Mouse (Mus musculus) CH12.LX (cell line): Measurements from ENCODE around the gene Uqcr10. TPM values are rescaled to one million over a fixed set of nuclear protein-coding genes. Genes with fewer than 3 reads are reported as not detected.

ENCODE experiments used
- DNase-seq: peaks from one replicate; pipeline ENCODE4 v3.0.0-alpha.2; 2013; ENCODE audit errors: extremely low read depth
- H3K27ac ChIP-seq: 2 replicates; pipeline ENCODE4 v1.5.1; 2012; ENCODE audit warnings: low read depth, mild to moderate bottlenecking, control low read depth, moderate library complexity; ENCODE audit not compliant: insufficient read depth
- H3K27me3 ChIP-seq: replicated peaks from 2 replicates; pipeline ENCODE3; 2012; ENCODE audit warnings: inconsistent platforms
- H3K36me3 ChIP-seq, 2 experiments: replicated peaks in 1 of 2; 2 replicates each; pipeline versions ENCODE3 to v1.6.1; 2012; ENCODE audit warnings: inconsistent platforms in 1 of 2, low read length in 1 of 2, mild to moderate bottlenecking in 1 of 2, mixed read lengths in 1 of 2, moderate library complexity in 1 of 2; ENCODE audit not compliant: control insufficient read depth in 1 of 2, insufficient read depth in 1 of 2
- H3K4me1 ChIP-seq, 2 experiments: 2 replicates each; pipeline ENCODE4 v1.6.1; 2012; ENCODE audit warnings: inconsistent platforms in 1 of 2, moderate library complexity in 1 of 2; ENCODE audit not compliant: insufficient read depth in 2 of 2, control insufficient read depth in 1 of 2
- H3K4me2 ChIP-seq: 2 replicates; pipeline ENCODE4 v1.6.1; 2012; ENCODE audit warnings: low read depth, mild to moderate bottlenecking, control low read depth; ENCODE audit not compliant: poor library complexity, insufficient read depth, severe bottlenecking
- H3K4me3 ChIP-seq, 3 experiments: fragments of 150-350 bp in 1 of 3; sonication (generic) in 1 of 3; replicated peaks in 1 of 3; 2 replicates each; pipeline versions ENCODE3 to v1.5.1; 2011 to 2012; ENCODE audit warnings: low read depth in 2 of 3, low read length in 2 of 3, mild to moderate bottlenecking in 2 of 3, moderate library complexity in 2 of 3, control low read depth in 1 of 3, improper control_type of control experiment in 1 of 3, inconsistent platforms in 1 of 3, mixed read lengths in 1 of 3; ENCODE audit not compliant: poor library complexity in 1 of 3
- H3K79me2 ChIP-seq: replicated peaks from 2 replicates; pipeline ENCODE4 v1.6.1; 2012; ENCODE audit warnings: mild to moderate bottlenecking, moderate library complexity; ENCODE audit not compliant: control insufficient read depth, poor library complexity, insufficient read depth, severe bottlenecking; ENCODE audit errors: extremely low read depth
- H3K9ac ChIP-seq: 2 replicates; pipeline ENCODE4 v1.6.1; 2012; ENCODE audit warnings: low read depth, mild to moderate bottlenecking, control low read depth, moderate library complexity; ENCODE audit not compliant: insufficient read depth
- H3K9me3 ChIP-seq: replicated peaks from 2 replicates; pipeline ENCODE3; 2012; ENCODE audit warnings: low read length, inconsistent platforms, mixed read lengths
- BHLHE40 ChIP-seq: IDR thresholded peaks from 2 replicates; pipeline ENCODE4 v1.6.1; 2011; ENCODE audit warnings: mild to moderate bottlenecking, low read depth, low read length, improper control_type of control experiment
- CHD2 ChIP-seq: IDR thresholded peaks from 2 replicates; pipeline ENCODE4 v1.6.1; 2011; ENCODE audit warnings: low read length, improper control_type of control experiment
- CTCF ChIP-seq, 2 experiments: IDR thresholded peaks in 1 of 2; conservative IDR thresholded peaks in 1 of 2; 2 replicates each; pipeline ENCODE4 v1.5.1; 2011 to 2012; ENCODE audit warnings: low read depth in 2 of 2, low read length in 2 of 2, improper control_type of control experiment in 1 of 2, inconsistent platforms in 1 of 2, mild to moderate bottlenecking in 1 of 2, moderate library complexity in 1 of 2
- ETS1 ChIP-seq: conservative IDR thresholded peaks from 2 replicates; pipeline ENCODE4 v1.6.1; 2012; ENCODE audit warnings: low read depth, mild to moderate bottlenecking, inconsistent platforms, low read length, improper control_type of control experiment, moderate library complexity
- HCFC1 ChIP-seq: IDR thresholded peaks from 2 replicates; pipeline ENCODE4 v1.6.1; 2012; ENCODE audit warnings: low read depth, mild to moderate bottlenecking, inconsistent platforms, low read length, improper control_type of control experiment
- IRF4 ChIP-seq: IDR thresholded peaks from 2 replicates; pipeline ENCODE4 v1.6.1; 2014; ENCODE audit warnings: low read depth, mild to moderate bottlenecking, inconsistent platforms, low read length, improper control_type of control experiment
- JUN ChIP-seq: IDR thresholded peaks from 2 replicates; pipeline ENCODE4 v1.6.1; 2011; ENCODE audit warnings: low read depth, mild to moderate bottlenecking, low read length, improper control_type of control experiment, moderate library complexity; ENCODE audit not compliant: insufficient read depth
- JUND ChIP-seq: conservative IDR thresholded peaks from 2 replicates; pipeline ENCODE4 v1.6.1; 2011; ENCODE audit warnings: low read depth, low read length, improper control_type of control experiment
- KAT2A ChIP-seq: IDR thresholded peaks from 2 replicates; pipeline ENCODE4 v1.6.1; 2012; ENCODE audit warnings: low read length, improper control_type of control experiment, inconsistent platforms; ENCODE audit not compliant: insufficient replicate concordance
- MAX ChIP-seq: IDR thresholded peaks from 2 replicates; pipeline ENCODE4 v1.6.1; 2011; ENCODE audit warnings: low read length, improper control_type of control experiment
- MAZ ChIP-seq: IDR thresholded peaks from 2 replicates; pipeline ENCODE4 v1.6.1; 2012; ENCODE audit warnings: low read depth, mild to moderate bottlenecking, inconsistent platforms, low read length, improper control_type of control experiment, moderate library complexity
- MEF2A ChIP-seq: IDR thresholded peaks from 2 replicates; pipeline ENCODE4 v1.6.1; 2014; ENCODE audit warnings: low read depth, mild to moderate bottlenecking, inconsistent platforms, low read length, improper control_type of control experiment, borderline replicate concordance
- MXI1 ChIP-seq: IDR thresholded peaks from 2 replicates; pipeline ENCODE4 v1.6.1; 2011; ENCODE audit warnings: mild to moderate bottlenecking, low read depth, low read length, improper control_type of control experiment
- MYC ChIP-seq: IDR thresholded peaks from 2 replicates; pipeline ENCODE4 v1.6.1; 2011; ENCODE audit warnings: low read depth, mild to moderate bottlenecking, improper control_type of control experiment, low read length
- NRF1 ChIP-seq: IDR thresholded peaks from 2 replicates; pipeline ENCODE4 v1.6.1; 2014; ENCODE audit warnings: low read depth, mild to moderate bottlenecking, inconsistent platforms, low read length, improper control_type of control experiment, moderate library complexity
- PAX5 ChIP-seq: IDR thresholded peaks from 2 replicates; pipeline ENCODE4 v1.6.1; 2012; ENCODE audit warnings: low read length, inconsistent platforms, mixed read lengths
- POLR2A ChIP-seq: IDR thresholded peaks from 2 replicates; pipeline ENCODE4 v1.6.1; 2011; ENCODE audit warnings: low read depth, mild to moderate bottlenecking, improper control_type of control experiment, low read length
- POLR2AphosphoS2 ChIP-seq: IDR thresholded peaks from 2 replicates; pipeline ENCODE4 v1.6.1; 2011; ENCODE audit warnings: low read depth, low read length, improper control_type of control experiment
- RAD21 ChIP-seq: IDR thresholded peaks from 2 replicates; pipeline ENCODE4 v1.6.1; 2011; ENCODE audit warnings: low read depth, mild to moderate bottlenecking, low read length, improper control_type of control experiment, moderate library complexity
- RCOR1 ChIP-seq: conservative IDR thresholded peaks from 2 replicates; pipeline ENCODE4 v1.6.1; 2012; ENCODE audit warnings: low read depth, mild to moderate bottlenecking, inconsistent platforms, low read length, improper control_type of control experiment
- SIN3A ChIP-seq: IDR thresholded peaks from 2 replicates; pipeline ENCODE4 v1.6.1; 2012; ENCODE audit warnings: low read length, improper control_type of control experiment, inconsistent platforms
- TBP ChIP-seq: conservative IDR thresholded peaks from 2 replicates; pipeline ENCODE4 v1.6.1; 2011; ENCODE audit warnings: low read depth, low read length, improper control_type of control experiment
- TCF12 ChIP-seq: IDR thresholded peaks from 2 replicates; pipeline ENCODE4 v1.6.1; 2014; ENCODE audit warnings: low read depth, mild to moderate bottlenecking, inconsistent platforms, low read length, improper control_type of control experiment
- UBTF ChIP-seq: IDR thresholded peaks from 2 replicates; pipeline ENCODE4 v1.6.1; 2012; ENCODE audit warnings: low read depth, mild to moderate bottlenecking, inconsistent platforms, low read length, improper control_type of control experiment, moderate library complexity
- USF2 ChIP-seq: conservative IDR thresholded peaks from 2 replicates; pipeline ENCODE4 v1.6.1; 2011; ENCODE audit warnings: low read depth, low read length, improper control_type of control experiment
- ZC3H11A ChIP-seq: IDR thresholded peaks from 2 replicates; pipeline ENCODE4 v1.6.1; 2012; ENCODE audit warnings: low read depth, mild to moderate bottlenecking, inconsistent platforms, low read length, improper control_type of control experiment
- ZNF384 ChIP-seq: IDR thresholded peaks from 2 replicates; pipeline ENCODE4 v1.6.1; 2012; ENCODE audit warnings: low read depth, low read length, improper control_type of control experiment, inconsistent platforms
- dilution Hi-C: fragments of 300-500 bp; cut with MboI; formaldehyde crosslinking; loops from 2 replicates; pipeline ENCODE4 v1.14.3; 2020; ENCODE audit warnings: low sequenced_read_pairs; ENCODE audit not compliant: extremely low pct_unique_long_range_greater_than_20kb, extremely low pct_ligation_motif_present
- in situ Hi-C: fragments of 300-500 bp; cut with MboI; formaldehyde crosslinking; loops from 3 replicates; pipeline ENCODE4 v1.14.3; 2019; ENCODE audit warnings: low sequenced_read_pairs, low pct_ligation_motif_present, low pct_unique_long_range_greater_than_20kb, mixed read lengths
- polyA plus RNA-seq: library from polyadenylated mRNA; unstranded; fragments of >175 nt; gene quantifications from 2 replicates; pipeline ENCODE4 v1.2.1, GENCODE M21; 2012; ENCODE audit warnings: low read depth; ENCODE audit not compliant: insufficient read length
- total RNA-seq, 2 experiments: library from RNA; depleted of rRNA; stranded (reverse); fragments of 300-350 nt in 1 of 2; fragments of >200 nt in 1 of 2; gene quantifications; 2 replicates each; pipeline ENCODE4 v1.2.3; 2012 to 2014

Gene Uqcr10
- total and polyA plus RNA-seq, 3 experiments, result 740 to 1,522 (median 1,007) TPM

GRCm38 (mm10) chr11:4683516-4683915 is 20.6 kb downstream of the Uqcr10 start:
- in situ Hi-C loops (no loop called here), dilution Hi-C loops (no loop called here)
- no peak overlapping the region for H3K4me3 ChIP-seq
- no peaks in the 10 kb centered on the region for H3K27me3 ChIP-seq
- DNase-seq, result no peak
- no peak for TF ChIP-seq JUN
- TF ChIP-seq MAZ, result no peak
- no peak for TF ChIP-seq PAX5
- TF ChIP-seq MAX, result no peak
- no peak for TF ChIP-seq MEF2A
- no peak for TF ChIP-seq RAD21
- TF ChIP-seq CHD2, result no peak
- no peak for TF ChIP-seq ZC3H11A
- TF ChIP-seq ZNF384, result no peak
- TF ChIP-seq CTCF (conservative IDR thresholded peaks at IDR 0.05 in 1 of 2, IDR thresholded peaks at IDR 0.05 in 1 of 2; ENCODE audit: low read depth in 2 of 2, low read length in 2 of 2), result no peak
- TF ChIP-seq NRF1, result no peak
- TF ChIP-seq TBP, result no peak
- no peak for TF ChIP-seq IRF4
- TF ChIP-seq UBTF, result no peak
- TF ChIP-seq POLR2A, result no peak
- TF ChIP-seq RCOR1, result no peak
- no peak for TF ChIP-seq KAT2A
- TF ChIP-seq TCF12, result no peak
- H3K36me3 ChIP-seq, result peaks cover 40 to 70% of the 10 kb centered on the region in 2 experiments
- no peak overlapping the region for H3K27ac ChIP-seq
- H3K9ac ChIP-seq, result no peak overlapping the region
- H3K4me2 ChIP-seq, result no peak overlapping the region
- no peaks in the 10 kb centered on the region for H3K9me3 ChIP-seq
- no peaks in the 10 kb centered on the region for H3K79me2 ChIP-seq
- peaks cover 0 to 21% of the 10 kb centered on the region in 2 experiments; a peak in 2 of 4 replicates for H3K4me1 ChIP-seq

- Histone ChIP-seq H3K36me3 (peaks cover 58 to 96% of the 10 kb centered on the region in 2 experiments), H3K9ac (no peak overlapping the region), H3K27me3 (no peaks in the 10 kb centered on the region), H3K4me2 (no peak overlapping the region), H3K4me3 (no peak overlapping the region), H3K27ac (no peak overlapping the region), H3K4me1 (peaks cover 0 to 4% of the 10 kb centered on the region in 2 experiments; a peak in 1 of 4 replicates), H3K79me2 (no peaks in the 10 kb centered on the region), H3K9me3 (no peaks in the 10 kb centered on the region)
- in situ Hi-C loops, result no loop called here
- DNase-seq, result no peak
- TF ChIP-seq MXI1, result no peak
- TF ChIP-seq TCF12, result no peak
- no peak for TF ChIP-seq SIN3A
- TF ChIP-seq USF2, result no peak
- no peak for TF ChIP-seq ZC3H11A
- no peak for TF ChIP-seq MAZ
- no peak for TF ChIP-seq ETS1
- no peak for TF ChIP-seq CHD2
- TF ChIP-seq POLR2AphosphoS2, result no peak
- no peak for TF ChIP-seq HCFC1
- TF ChIP-seq RAD21, result no peak
- TF ChIP-seq POLR2A, result no peak
- no peak for TF ChIP-seq NRF1
- no peak for TF ChIP-seq BHLHE40
- no peak for TF ChIP-seq MYC
- TF ChIP-seq JUND, result no peak
- dilution Hi-C loops, result no loop called here
Observed at GRCm38 (mm10) chr11:4680126-4680525, 24.0 kb downstream of the Uqcr10 start.
